Mouse (Mus musculus) intestine, postnatal 0 days (tissue): ENCODE measurements around the gene Arid3a. TPM values are rescaled to one million over a fixed set of nuclear protein-coding genes. Genes with fewer than 3 reads are reported as not detected.

ENCODE experiments used
- ATAC-seq: fragments of 200-750 bp; cut with Nextera tagmentation; 2 replicates; pipeline ENCODE4 v1.8.0; 2017; ENCODE audit warnings: mild to moderate bottlenecking, moderate TSS enrichment, moderate library complexity
- H3K27ac ChIP-seq: fragments of 300-500 bp; sonication (generic); 2 replicates; pipeline ENCODE4 v1.5.1; 2014; ENCODE audit warnings: mild to moderate bottlenecking, low read depth, low read length, moderate library complexity
- H3K27me3 ChIP-seq: fragments of 300-500 bp; sonication (generic); replicated peaks from 2 replicates; pipeline ENCODE4 v1.6.1; 2014; ENCODE audit warnings: low read length, mixed read lengths; ENCODE audit not compliant: control insufficient read depth, insufficient read depth
- H3K36me3 ChIP-seq: fragments of 300-500 bp; sonication (generic); 2 replicates; pipeline ENCODE4 v1.6.1; 2014; ENCODE audit warnings: mild to moderate bottlenecking, moderate library complexity; ENCODE audit not compliant: control insufficient read depth, insufficient read depth
- H3K4me1 ChIP-seq: fragments of 300-500 bp; sonication (generic); replicated peaks from 2 replicates; pipeline ENCODE4 v1.6.1; 2014; ENCODE audit warnings: antibody characterized with exemption, low read length, mixed read lengths; ENCODE audit not compliant: control insufficient read depth, insufficient read depth
- H3K4me2 ChIP-seq: fragments of 300-500 bp; sonication (generic); replicated peaks from 2 replicates; pipeline ENCODE4 v1.6.1; 2014; ENCODE audit warnings: low read depth, mild to moderate bottlenecking, moderate library complexity
- H3K4me3 ChIP-seq: fragments of 300-500 bp; sonication (generic); 2 replicates; pipeline ENCODE4 v1.5.1; 2014; ENCODE audit warnings: low read depth, low read length
- H3K9ac ChIP-seq: fragments of 300-500 bp; sonication (generic); 2 replicates; pipeline ENCODE4 v1.6.1; 2014; ENCODE audit warnings: mild to moderate bottlenecking, low read depth, low read length
- H3K9me3 ChIP-seq: fragments of 300-500 bp; sonication (generic); 2 replicates; pipeline ENCODE4 v1.6.1; 2016; ENCODE audit warnings: mixed run types; ENCODE audit not compliant: control insufficient read depth
- CTCF ChIP-seq: sonication (generic); IDR thresholded peaks from 2 replicates; pipeline ENCODE4 v1.5.1; 2016; ENCODE audit warnings: low read depth, mild to moderate bottlenecking, control low read depth, antibody characterized with exemption, moderate library complexity
- WGBS: fragments of 180-500 bp; shearing (Covaris S2); extraction: QIAGEN DNeasy Blood & Tissue Kit; methylation state at CpG from one replicate; pipeline ENCODE4 v1.1.7; 2014; 5-methylcytosine and 5-hydroxymethylcytosine counted together
- polyA plus RNA-seq: library from polyadenylated mRNA; unstranded; fragments of >200 nt; fragmentation: Nextera tagmentation; extraction: Ambion mirVana; gene quantifications from 2 replicates; pipeline ENCODE4 v1.2.1, GENCODE M21; 2015

Gene Arid3a
- polyA plus RNA-seq, 1 experiment from 2014 or later = 8.7 TPM

DNA sequence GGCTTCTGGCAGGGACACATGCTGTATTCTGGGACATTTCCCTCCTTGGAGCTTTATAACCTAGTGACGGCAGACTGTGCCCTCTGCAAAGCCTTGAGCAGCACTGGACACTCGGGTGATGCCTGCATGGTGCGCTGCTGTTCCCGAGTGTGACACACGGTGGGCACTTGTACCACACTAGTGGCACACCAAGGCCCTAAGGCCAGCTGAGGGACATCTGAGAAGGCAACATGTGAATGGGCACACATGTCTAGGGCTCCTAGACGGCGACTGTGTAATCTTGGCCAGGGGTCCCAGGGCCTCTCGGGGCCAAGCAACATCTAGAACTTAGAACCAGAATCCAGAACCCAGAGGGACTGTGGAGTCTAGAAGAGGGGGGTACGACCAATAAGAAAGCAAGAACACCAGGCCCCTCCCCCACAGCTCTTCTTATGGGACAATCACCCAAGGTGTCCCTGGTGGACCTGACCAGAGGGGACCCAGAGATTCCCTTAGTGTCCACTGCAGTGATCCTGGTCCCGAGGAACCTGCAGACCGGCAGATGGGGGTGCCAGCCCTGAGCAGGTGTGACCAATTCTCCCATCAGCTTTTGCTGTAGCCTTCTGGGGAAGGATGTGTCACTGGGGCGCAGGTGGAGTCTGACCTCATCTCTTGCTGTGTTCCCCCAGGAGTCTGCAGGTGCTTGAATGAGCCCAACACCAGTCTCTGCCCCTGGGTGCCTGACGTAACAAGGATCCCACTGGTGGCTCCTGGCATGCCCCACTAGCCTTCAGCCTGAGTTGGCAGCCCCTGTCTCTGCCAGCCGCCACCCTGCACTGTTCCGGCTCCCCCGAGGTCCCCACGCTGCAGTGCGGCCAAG, 3.4 kb downstream of the Arid3a start:
- TF ChIP-seq CTCF = 0 out of 2 replicates have a peak, but pooled peaks have one; percentile 14
- H3K9ac ChIP-seq = no peak overlapping the region
- H3K27ac ChIP-seq = peak overlapping the region; percentile 4; the same call in 1 of the 2 replicates
- no peak for ATAC-seq
- H3K9me3 ChIP-seq = no peaks in the 10 kb centered on the region
- H3K27me3 ChIP-seq = no peaks in the 10 kb centered on the region
- H3K4me1 ChIP-seq = peaks cover 18% of the 10 kb centered on the region
- peaks cover 24% of the 10 kb centered on the region for H3K36me3 ChIP-seq
- H3K4me2 ChIP-seq = peak overlapping the region; percentile 13
- 79% methylated on average over 18 of the region's 18 CpGs for WGBS
- H3K4me3 ChIP-seq = no peak overlapping the region

DNA sequence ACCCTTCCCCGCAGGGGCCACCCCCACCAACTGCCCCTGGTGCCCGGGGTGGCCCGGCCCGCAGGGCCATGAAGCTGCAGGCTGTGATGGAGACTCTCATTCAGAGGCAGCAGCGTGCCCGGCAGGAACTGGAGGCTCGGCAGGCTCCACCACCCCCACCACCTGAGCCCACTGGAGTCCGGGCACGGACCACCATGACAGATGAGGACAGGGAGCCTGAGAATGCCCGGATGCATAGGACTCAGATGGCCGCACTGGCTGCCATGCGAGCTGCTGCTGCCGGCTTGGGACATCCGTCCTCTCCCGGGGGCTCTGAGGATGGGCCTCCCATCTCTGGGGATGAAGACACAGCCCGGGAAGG, 4.0 kb downstream of the Arid3a start:
- ATAC-seq = no peak
- Histone ChIP-seq H3K27me3 (no peaks in the 10 kb centered on the region), H3K36me3 (peaks cover 31% of the 10 kb centered on the region), H3K4me2 (0 out of 2 replicates have a peak overlapping the region, but pooled peaks have one; percentile 13), H3K4me3 (no peak overlapping the region), H3K4me1 (peaks cover 18% of the 10 kb centered on the region), H3K27ac (no peak overlapping the region), H3K9ac (no peak overlapping the region), H3K9me3 (no peaks in the 10 kb centered on the region)
- WGBS = 90% methylated on average over 16 of the region's 16 CpGs
- no peak for TF ChIP-seq CTCF

DNA sequence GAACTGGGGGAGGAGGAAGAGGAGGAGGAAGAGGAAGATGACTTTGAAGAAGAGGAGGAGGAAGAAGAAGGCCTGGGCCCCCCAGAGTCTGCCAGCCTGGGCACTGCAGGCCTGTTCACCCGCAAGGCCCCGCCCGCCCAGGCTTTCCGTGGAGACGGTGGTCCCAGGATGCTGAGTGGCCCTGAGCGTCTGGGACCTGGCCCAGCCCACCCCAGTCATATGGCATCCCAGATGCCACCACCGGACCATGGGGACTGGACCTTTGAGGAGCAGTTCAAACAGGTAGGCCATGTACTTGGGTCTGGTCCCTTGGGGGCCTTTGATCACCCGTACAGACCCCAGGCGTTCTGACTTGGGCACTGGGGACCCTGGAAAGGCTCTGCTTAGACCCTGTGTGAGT, 5.0 kb downstream of the Arid3a start:
- WGBS = 69% methylated on average over 9 of the region's 9 CpGs
- ATAC-seq = no peak
- Histone ChIP-seq H3K27me3 (no peaks in the 10 kb centered on the region), H3K36me3 (peaks cover 32% of the 10 kb centered on the region), H3K9ac (no peak overlapping the region), H3K4me2 (peak overlapping the region; percentile 6; the same call in 1 of the 2 replicates), H3K9me3 (no peaks in the 10 kb centered on the region), H3K27ac (no peak overlapping the region; the same call in 1 of the 2 replicates), H3K4me1 (peaks cover 18% of the 10 kb centered on the region), H3K4me3 (no peak overlapping the region)
- no peak for TF ChIP-seq CTCF

- H3K9me3 ChIP-seq = no peaks in the 10 kb centered on the region
- H3K4me3 ChIP-seq = no peak overlapping the region
- no peaks in the 10 kb centered on the region for H3K27me3 ChIP-seq
- H3K27ac ChIP-seq = peak overlapping the region; percentile 57; the same call in 1 of the 2 replicates
- peak; percentile 26; the same call in 1 of the 2 replicates for TF ChIP-seq CTCF
- 24% methylated on average over 8 of the region's 8 CpGs for WGBS
- H3K4me2 ChIP-seq = peak overlapping the region; percentile 27
- peaks cover 32% of the 10 kb centered on the region for H3K36me3 ChIP-seq
- peaks cover 18% of the 10 kb centered on the region for H3K4me1 ChIP-seq
- ATAC-seq = no peak
- H3K9ac ChIP-seq = 0 out of 2 replicates have a peak overlapping the region, but pooled peaks have one; percentile 18
Observed at GRCm38 (mm10) chr10:79932736-79933135, 5.9 kb downstream of the Arid3a start.

DNA sequence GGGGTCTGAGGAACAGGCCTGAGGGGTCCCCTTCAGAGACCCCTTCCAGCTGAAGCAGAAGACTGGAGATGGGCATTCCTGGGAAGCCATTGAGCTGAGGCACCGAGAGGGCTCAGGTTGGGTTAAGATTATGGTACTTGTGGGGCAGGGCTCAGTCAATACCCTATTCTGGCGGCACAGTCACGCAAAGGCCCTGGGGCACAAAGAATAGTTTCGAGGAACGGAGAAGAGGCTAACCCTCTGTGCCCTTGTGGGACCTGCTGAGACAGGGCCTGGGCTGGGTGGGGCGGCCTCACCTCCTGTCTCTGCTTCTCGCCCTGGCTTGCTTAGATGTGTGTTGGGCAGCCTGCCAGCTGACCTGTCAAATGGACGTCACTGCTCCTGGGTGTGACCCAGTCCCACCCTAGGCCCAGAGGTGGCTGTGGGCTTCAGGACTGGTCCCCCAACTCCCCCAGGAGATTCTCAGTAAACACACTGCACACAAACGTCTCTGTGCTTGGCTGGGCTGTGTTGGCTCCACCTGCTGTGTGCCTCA, 6.4 kb downstream of the Arid3a start:
- Histone ChIP-seq H3K4me3 (no peak overlapping the region), H3K9ac (0 out of 2 replicates have a peak overlapping the region, but pooled peaks have one; percentile 18), H3K4me2 (peak overlapping the region; percentile 10), H3K27ac (peak overlapping the region; percentile 57), H3K9me3 (no peaks in the 10 kb centered on the region), H3K4me1 (peaks cover 21% of the 10 kb centered on the region), H3K27me3 (no peaks in the 10 kb centered on the region), H3K36me3 (peaks cover 32% of the 10 kb centered on the region)
- no peak for TF ChIP-seq CTCF
- WGBS = 45% methylated on average over 9 of the region's 9 CpGs
- no peak for ATAC-seq

DNA sequence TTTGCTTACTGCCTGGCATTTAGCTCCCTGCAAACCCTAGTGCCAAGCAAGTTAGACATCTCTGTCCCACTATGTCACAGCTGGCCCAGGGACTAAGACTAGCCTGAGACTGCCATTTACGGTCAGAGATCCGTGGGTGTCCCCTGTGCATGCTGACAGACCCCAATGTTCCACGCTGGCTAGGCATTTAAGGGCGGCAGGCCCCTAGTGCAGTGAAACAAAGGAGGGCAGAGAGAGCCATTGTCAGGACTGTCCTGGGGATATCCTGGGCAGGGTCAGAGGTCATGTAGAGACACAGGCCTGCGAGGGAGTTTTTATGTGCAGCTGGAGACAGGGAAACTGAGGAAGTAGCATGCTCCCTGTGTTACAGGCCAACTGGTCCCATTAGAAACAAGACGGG, 7.0 kb downstream of the Arid3a start:
- TF ChIP-seq CTCF = no peak
- no peak for ATAC-seq
- Histone ChIP-seq H3K4me2 (peak overlapping the region; percentile 10; the same call in 1 of the 2 replicates), H3K27me3 (no peaks in the 10 kb centered on the region), H3K4me3 (no peak overlapping the region), H3K4me1 (peaks cover 20% of the 10 kb centered on the region), H3K27ac (peak overlapping the region; percentile 57; the same call in 1 of the 2 replicates), H3K36me3 (peaks cover 36% of the 10 kb centered on the region), H3K9ac (no peak overlapping the region), H3K9me3 (no peaks in the 10 kb centered on the region)
- WGBS = 64% methylated on average over 6 of the region's 6 CpGs
